Mouse (Mus musculus) small intestine, adult 2 months (tissue): ENCODE results near the gene Sim2.

Experiments used
- CTCF ChIP-seq: fragments of 200-500 bp; IDR thresholded peaks from 2 replicates; pipeline ENCODE4 v1.5.1; 2012; ENCODE audit warnings: low read depth, mild to moderate bottlenecking, control low read depth, inconsistent platforms, low read length, moderate library complexity, mixed read lengths; ENCODE audit not compliant: insufficient replicate concordance, insufficient read length; ENCODE audit errors: extremely low read depth
- POLR2A ChIP-seq: fragments of 200-500 bp; IDR thresholded peaks from 2 replicates; pipeline ENCODE4 v1.6.1; 2012; ENCODE audit warnings: low read depth, mild to moderate bottlenecking, control low read depth, inconsistent platforms, low read length, moderate library complexity

- TF ChIP-seq POLR2A = no peak
- no peak for TF ChIP-seq CTCF
Measured at GRCm38 (mm10) chr16:94064211-94064610, 20.5 kb upstream of the Sim2 start.
